Mouse (Mus musculus) megakaryocyte, embryonic 14.5 days (primary cell): ENCODE results near the gene Arhgap44.

ENCODE experiments used
- FLI1 ChIP-seq: IDR thresholded peaks from 2 replicates; pipeline ENCODE4 v1.6.1; 2012; ENCODE audit warnings: low read length, inconsistent platforms, mixed read lengths
- GATA1 ChIP-seq: IDR thresholded peaks from 3 replicates; pipeline ENCODE4 v1.6.1; 2012; ENCODE audit warnings: mixed read lengths, low read length, inconsistent platforms, borderline replicate concordance

DNA sequence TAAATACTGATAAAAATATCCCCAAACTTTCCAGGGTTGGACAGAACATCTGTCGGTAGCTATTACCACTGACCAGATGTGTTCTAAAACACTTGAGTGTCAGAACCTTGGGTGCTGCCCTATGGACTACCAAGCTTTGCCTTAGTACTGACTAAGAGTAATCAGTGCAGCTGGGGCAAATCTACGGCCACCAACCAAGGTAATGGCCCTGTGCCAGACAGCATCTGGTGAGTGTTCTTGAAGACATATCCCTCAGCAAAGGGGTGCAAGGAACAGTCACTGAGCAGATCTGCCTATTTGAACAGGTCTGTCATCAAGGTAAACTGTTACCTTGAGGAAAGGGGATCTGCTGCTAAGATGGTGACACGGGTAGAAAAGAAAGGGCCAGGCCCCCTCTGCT, 157.9 kb downstream of the Arhgap44 start:
- TF ChIP-seq GATA1, result no peak
- TF ChIP-seq FLI1, result no peak
